Comparison of ENCODE assay signal across 12 mouse cellular contexts in the genomic region with DNA sequence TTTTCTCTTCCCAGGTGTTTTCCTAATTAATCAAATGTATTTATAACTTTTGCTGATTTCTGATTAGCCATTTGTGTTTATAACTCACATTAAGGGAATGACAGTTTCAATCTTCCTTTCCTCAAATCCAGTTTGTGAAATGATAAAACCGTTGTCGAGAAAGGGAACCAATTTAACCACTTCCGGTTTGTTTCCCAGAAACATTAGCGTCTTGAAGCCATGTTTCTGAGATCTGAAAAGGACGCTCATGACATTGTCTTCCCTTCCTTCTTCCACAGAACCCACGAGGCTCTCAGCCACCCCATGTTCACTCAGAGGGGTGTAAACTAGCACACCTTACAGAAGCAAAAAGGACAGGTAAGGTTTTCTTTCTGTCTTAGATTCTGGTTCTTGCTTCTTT.
DNase-seq lines count a peak whose midpoint lies in the region; ATAC-seq and TF ChIP-seq lines count a peak whose summit lies in the region.
"Had no signal": no experiment of that assay in that cellular context is flagged by ENCODE, and none has a peak within 500 bp of the region (broad histone marks: within the 10 kb centered on the region; RNA-seq: fewer than 3 reads in every experiment).

No protein-coding gene starts in this region.

- no peaks in the 10 kb centered on the region for H3K9me3 ChIP-seq in erythroblast, embryonic 14.5 days (ENCODE audit: control insufficient read depth, low read length)
- no peaks in the 10 kb centered on the region for H3K9me3 ChIP-seq in kidney, embryonic 15.5 days (replicated peaks)
- no peaks in the 10 kb centered on the region for H3K9me3 ChIP-seq in intestine, postnatal 0 days (ENCODE audit: control insufficient read depth)
- H3K9me3 ChIP-seq: forebrain, embryonic 12.5 days; hindbrain, embryonic 15.5 days; limb, embryonic 15.5 days had no signal

- 65% methylated on average over 6 of the region's 6 CpGs for WGBS in kidney, embryonic 15.5 days
- 62% methylated on average over 6 of the region's 6 CpGs for WGBS in intestine, postnatal 0 days

- peak overlapping the region; percentile 15; the same call in 1 of the 2 replicates for H3K4me2 ChIP-seq in kidney, embryonic 15.5 days
- peak overlapping the region; percentile 33 for H3K4me2 ChIP-seq in intestine, postnatal 0 days (replicated peaks; ENCODE audit: low read depth)
- H3K4me2 ChIP-seq: forebrain, embryonic 12.5 days; hindbrain, embryonic 15.5 days; limb, embryonic 15.5 days had no signal

- H3K36me3 ChIP-seq in erythroblast, embryonic 14.5 days (ENCODE audit: control insufficient read depth) = peaks cover 24% of the 10 kb centered on the region
- no peaks in the 10 kb centered on the region for H3K36me3 ChIP-seq in kidney, embryonic 15.5 days
- H3K36me3 ChIP-seq in intestine, postnatal 0 days (ENCODE audit: control insufficient read depth, insufficient read depth) = no peaks in the 10 kb centered on the region
- H3K36me3 ChIP-seq: forebrain, embryonic 12.5 days; hindbrain, embryonic 15.5 days; limb, embryonic 15.5 days had no signal

- peak overlapping the region; percentile 70 for H3K27ac ChIP-seq in kidney, embryonic 15.5 days
- peak overlapping the region; percentile 37; the same call in 1 of the 2 replicates for H3K27ac ChIP-seq in intestine, postnatal 0 days (ENCODE audit: low read depth, low read length)
- H3K27ac ChIP-seq: forebrain, embryonic 12.5 days; limb, embryonic 15.5 days had no signal

- H3K4me1 ChIP-seq in erythroblast, embryonic 14.5 days (ENCODE audit: control insufficient read depth) = peaks cover 95% of the 10 kb centered on the region
- H3K4me1 ChIP-seq in kidney, embryonic 15.5 days = peaks cover 21% of the 10 kb centered on the region
- H3K4me1 ChIP-seq in intestine, postnatal 0 days (replicated peaks; ENCODE audit: control insufficient read depth, insufficient read depth, low read length) = 0 out of 2 replicates have a peak, but pooled peaks cover 6% of the 10 kb centered on the region

- DNase-seq in kidney, postnatal 25 days = no peak
- peak; percentile 29 for DNase-seq in CD4-positive helper T cell, adult 2 months (ENCODE audit: low read depth, low spot score)
- DNase-seq in adrenal gland, postnatal 4 days (ENCODE audit: low spot score in 2 of 2) = no peak
- DNase-seq in adrenal gland, postnatal 36 days = no peak
- DNase-seq: cerebellum, adult 11-12 months had no signal

- no peaks in the 10 kb centered on the region for H3K27me3 ChIP-seq in erythroblast, embryonic 14.5 days (ENCODE audit: control insufficient read depth)
- no peaks in the 10 kb centered on the region for H3K27me3 ChIP-seq in kidney, embryonic 15.5 days
- H3K27me3 ChIP-seq in intestine, postnatal 0 days (replicated peaks; ENCODE audit: control insufficient read depth, insufficient read depth, low read length) = no peaks in the 10 kb centered on the region
- H3K27me3 ChIP-seq: forebrain, embryonic 12.5 days; hindbrain, embryonic 15.5 days; limb, embryonic 15.5 days had no signal

- no peak overlapping the region for H3K9ac ChIP-seq in kidney, embryonic 15.5 days
- H3K9ac ChIP-seq in intestine, postnatal 0 days (ENCODE audit: low read depth, low read length) = 0 out of 2 replicates have a peak overlapping the region, but pooled peaks have one; percentile 31
- H3K9ac ChIP-seq: forebrain, embryonic 12.5 days; hindbrain, embryonic 15.5 days; limb, embryonic 15.5 days had no signal

- peak overlapping the region; percentile 61 for H3K4me3 ChIP-seq in erythroblast, embryonic 14.5 days (replicated peaks)
- H3K4me3 ChIP-seq in kidney, embryonic 15.5 days (replicated peaks) = no peak overlapping the region
- H3K4me3 ChIP-seq in intestine, postnatal 0 days (ENCODE audit: low read depth, low read length) = no peak overlapping the region
- H3K4me3 ChIP-seq: forebrain, embryonic 12.5 days; hindbrain, embryonic 15.5 days; limb, embryonic 15.5 days had no signal

- ATAC-seq in erythroblast, adult 5-6 weeks (replicated peaks; ENCODE audit: low FRiP score, poor library complexity, severe bottlenecking) = no peak
- ATAC-seq in kidney, embryonic 15.5 days (replicated peaks; ENCODE audit: low FRiP score) = no peak
- no peak for ATAC-seq in intestine, postnatal 0 days

- no peak for TF ChIP-seq CTCF in intestine, postnatal 0 days (IDR thresholded peaks at IDR 0.05; ENCODE audit: low read depth)
